Mouse (Mus musculus) erythroid progenitor cell, adult 5-6 weeks (primary cell): ENCODE measurements at regions not wholly inside any gene's neighbourhood (a gene's known extent, or its start where the extent isn't known, plus 50 kb on each side); places are given as distances from the start of the nearest gene placed in this dataset.

Experiments used
- ATAC-seq: replicated peaks from 2 replicates; pipeline ENCODE4 v1.8.0; 2016; ENCODE audit warnings: moderate number of reproducible peaks, mild to moderate bottlenecking, moderate TSS enrichment, inconsistent platforms; ENCODE audit not compliant: poor library complexity, low FRiP score, severe bottlenecking

DNA sequence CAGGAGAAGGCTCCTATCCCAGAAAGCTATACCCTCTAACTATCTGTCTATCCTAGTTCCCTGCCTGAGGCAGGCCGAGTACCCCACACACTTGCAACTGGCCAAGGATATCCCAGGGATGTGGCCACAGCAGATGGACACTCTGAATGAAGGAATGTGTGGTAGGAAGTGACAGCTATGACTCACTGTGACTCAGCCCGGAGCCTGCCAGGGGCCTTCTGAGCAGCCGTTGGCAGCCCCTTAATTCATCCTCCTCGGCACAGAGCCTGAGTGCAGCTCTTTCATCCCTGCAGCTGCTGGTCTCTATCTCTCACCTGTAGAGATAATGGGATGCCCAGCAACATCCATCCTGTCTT, 101.4 kb downstream of the 1810010D01Rik start:
- no peak for ATAC-seq

DNA sequence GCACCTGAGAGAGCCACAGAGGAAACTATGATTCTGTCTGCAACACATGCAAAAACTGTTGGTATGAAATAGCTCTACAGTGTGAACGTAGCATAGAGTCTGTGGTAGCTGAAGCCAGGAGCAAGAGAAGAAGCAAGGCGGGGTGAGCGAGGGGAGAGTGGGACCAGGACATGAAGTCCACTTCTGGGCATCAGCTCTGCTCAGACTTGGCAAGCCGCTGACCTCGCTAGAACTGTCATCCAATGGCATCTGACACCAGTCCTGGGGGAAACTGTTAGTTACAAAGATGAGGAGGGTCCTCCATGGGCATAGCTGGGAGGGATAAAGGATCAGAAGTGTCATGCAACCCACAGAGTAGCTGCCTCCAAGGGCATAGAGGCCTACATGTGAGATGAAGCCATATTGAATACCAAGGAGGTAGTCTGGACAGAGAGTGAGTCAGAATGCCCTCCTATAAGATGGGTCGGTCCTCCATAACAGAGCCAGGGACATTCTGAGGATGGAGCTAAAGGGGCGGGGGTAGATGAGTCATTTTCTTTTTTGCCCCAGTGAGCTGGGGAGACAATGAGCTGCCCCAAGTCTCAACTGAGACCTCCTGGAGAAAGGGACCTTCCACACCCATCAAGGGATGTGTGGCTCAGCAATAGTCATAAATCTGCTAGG, 102.0 kb downstream of the 1810010D01Rik start:
- ATAC-seq = no peak

- no peak for ATAC-seq
Measured at GRCm38 (mm10) chr7:145102692-145103091, 105.2 kb downstream of the 1810010D01Rik start.

GRCm38 (mm10) chr7:145102216-145102615, 105.7 kb downstream of the 1810010D01Rik start:
- ATAC-seq = 0 out of 2 replicates have a peak, but pooled peaks have one; percentile 23

DNA sequence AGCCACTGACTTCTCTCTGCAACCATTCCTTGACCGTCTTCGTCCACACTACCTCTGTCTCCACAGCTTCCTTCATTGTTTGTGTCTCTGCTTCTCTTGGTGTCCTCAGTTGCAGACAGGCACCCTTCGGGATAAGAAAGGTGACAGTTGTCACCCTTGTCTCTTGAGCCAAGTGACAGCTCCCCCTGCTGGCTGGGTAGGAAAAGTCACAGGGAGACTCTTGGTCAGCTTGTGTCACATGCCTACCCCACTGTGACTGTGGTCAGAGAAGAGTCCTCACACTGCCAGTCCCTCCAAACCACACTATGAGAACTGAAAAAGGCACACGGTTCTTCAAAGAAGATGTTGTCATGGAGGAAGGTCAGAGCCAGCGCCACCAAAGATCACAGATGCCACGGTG, 109.6 kb downstream of the 1810010D01Rik start:
- no peak for ATAC-seq

- no peak for ATAC-seq
Measured at GRCm38 (mm10) chr7:145094134-145094526, 113.8 kb downstream of the 1810010D01Rik start.

GRCm38 (mm10) chr7:145093417-145094133, 114.3 kb downstream of the 1810010D01Rik start:
- no peak for ATAC-seq

- no peak for ATAC-seq
Measured at GRCm38 (mm10) chr7:145092392-145093176, 115.3 kb downstream of the 1810010D01Rik start.

- no peak for ATAC-seq
Measured at GRCm38 (mm10) chr7:145090849-145091248, 117.1 kb downstream of the 1810010D01Rik start.

GRCm38 (mm10) chr7:145089315-145089721, 118.6 kb downstream of the 1810010D01Rik start:
- ATAC-seq = no peak

DNA sequence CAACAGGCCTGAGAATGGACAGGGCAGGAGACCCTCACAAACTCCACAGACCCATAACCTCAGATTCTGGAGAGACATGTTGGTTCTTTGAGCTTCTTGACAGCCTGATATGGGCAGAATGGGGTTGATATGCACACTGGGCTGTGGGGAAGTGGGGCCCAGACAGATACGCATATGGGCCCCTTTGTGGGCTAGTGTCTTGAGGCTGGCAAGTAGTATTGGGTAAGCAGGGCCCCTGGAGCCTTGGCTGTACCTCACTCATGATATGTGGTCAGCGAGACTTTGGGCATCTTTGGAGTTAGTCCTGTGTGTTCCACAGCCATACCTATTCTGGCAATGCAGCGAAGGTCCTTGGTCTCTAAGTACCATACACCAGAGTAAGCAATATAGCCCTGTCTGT, 119.3 kb downstream of the 1810010D01Rik start:
- ATAC-seq = no peak

- ATAC-seq = no peak
Measured at GRCm38 (mm10) chr7:145087790-145088189, 120.1 kb downstream of the 1810010D01Rik start.

DNA sequence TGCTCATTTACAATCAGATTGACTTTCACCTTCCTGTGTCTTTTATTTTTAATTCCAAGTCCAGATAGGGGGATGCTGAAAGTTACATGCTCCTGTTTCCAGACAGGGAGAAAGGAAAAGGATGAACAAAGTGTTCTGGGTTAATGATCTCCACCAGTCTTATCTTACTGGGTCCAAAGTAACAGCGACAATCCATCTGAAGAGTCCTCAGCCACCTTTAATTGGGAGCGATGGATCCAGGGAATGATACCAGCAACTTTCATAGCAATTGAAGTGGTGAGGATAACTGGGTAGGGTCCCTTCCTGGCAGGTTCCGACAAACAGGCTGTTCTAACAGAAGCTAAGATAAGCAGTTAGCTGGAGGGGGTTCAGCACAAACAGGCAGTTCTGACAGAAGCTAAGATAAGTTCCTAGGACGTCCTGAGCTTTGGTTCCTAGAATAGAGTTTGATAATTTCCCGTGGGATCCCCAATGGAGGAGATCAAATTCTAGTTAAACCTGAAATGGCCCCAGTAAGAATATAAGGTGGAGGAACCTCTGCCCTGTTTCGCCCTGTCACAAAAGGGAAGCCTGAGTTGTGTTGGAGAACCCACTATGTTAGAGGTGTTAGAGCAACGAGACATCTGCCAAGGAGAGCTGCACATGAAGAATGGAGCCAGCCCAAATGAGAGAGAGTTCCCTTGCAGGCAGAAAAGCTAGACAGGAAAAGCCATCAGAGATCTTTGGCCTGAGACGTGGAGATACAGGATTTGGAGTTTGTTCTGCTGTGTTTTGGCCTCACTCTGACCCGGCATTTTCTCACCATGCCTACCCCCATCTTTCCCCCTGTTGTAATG, 124.8 kb downstream of the 1810010D01Rik start:
- ATAC-seq = no peak

GRCm38 (mm10) chr7:145071996-145072790, 132.5 kb upstream of the Ccnd1 start:
- ATAC-seq = no peak

- ATAC-seq = no peak
Measured at GRCm38 (mm10) chr7:145071533-145071932, 131.8 kb upstream of the Ccnd1 start.

DNA sequence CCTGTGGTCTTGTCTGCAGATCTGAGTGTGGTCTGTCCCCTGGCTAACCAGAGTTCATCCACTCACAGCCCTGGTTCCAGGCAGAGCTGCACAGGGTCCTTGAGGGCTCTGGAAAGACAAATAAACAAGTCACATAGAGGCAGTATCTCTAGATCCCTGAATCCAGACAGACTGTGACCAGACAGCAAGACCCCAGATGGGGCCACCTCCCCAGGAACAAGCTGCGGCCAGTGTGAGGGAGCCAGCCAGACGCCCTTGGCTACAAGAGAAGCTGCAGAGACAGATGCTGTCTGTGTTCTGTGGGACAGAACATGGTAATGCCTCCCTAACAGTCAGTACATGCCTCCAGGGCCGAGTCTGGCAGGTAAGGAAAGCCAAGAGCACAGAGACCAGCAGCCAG, 127.6 kb upstream of the Ccnd1 start:
- ATAC-seq = no peak

- no peak for ATAC-seq
Measured at GRCm38 (mm10) chr7:145056320-145056719, 116.6 kb upstream of the Ccnd1 start.

DNA sequence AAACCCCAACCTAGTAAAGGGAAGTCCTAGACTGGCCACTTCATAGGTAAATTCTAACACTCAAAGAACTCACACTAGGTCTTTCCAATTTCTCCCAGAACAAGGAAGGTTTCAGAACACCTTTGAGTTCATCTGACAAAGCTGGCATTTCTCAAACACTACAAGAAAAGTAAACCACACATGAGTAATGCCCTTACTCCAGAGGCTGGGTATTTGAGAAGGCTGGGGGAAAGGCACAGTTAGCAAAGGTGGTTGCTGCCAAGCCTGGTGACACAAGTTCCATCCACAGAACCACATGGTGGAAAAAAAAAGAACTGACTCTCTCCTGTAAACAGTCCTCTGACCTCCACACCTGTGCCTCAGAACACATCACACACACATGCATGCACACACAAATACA, 111.9 kb upstream of the Ccnd1 start:
- ATAC-seq = no peak

GRCm38 (mm10) chr7:145050729-145051128, 111.0 kb upstream of the Ccnd1 start:
- no peak for ATAC-seq
